Mouse (Mus musculus) gastrocnemius, adult 18-20 months (tissue): ENCODE measurements around the gene Brsk2. TPM values are rescaled to one million over a fixed set of nuclear protein-coding genes. Genes with fewer than 3 reads are reported as not detected.

ENCODE experiments used
- DNase-seq: peaks from one replicate; pipeline ENCODE4 v3.0.0; 2021; ENCODE audit warnings: low spot score
- microRNA-seq: library from miRNA; unstranded; fragments of <30 nt; microRNA quantifications from one replicate; pipeline ENCODE4 v1.2.0, GENCODE M21; 2021
- total RNA-seq, 2 experiments: library from RNA; stranded (reverse); gene quantifications; 2 replicates each; pipeline ENCODE4 v1.2.3; 2021

Brsk2 gene
- total RNA-seq, 2 experiments from 2014 or later = 0.09 to 0.19 TPM

GRCm38 (mm10) chr7:142025926-142026325, 76.4 kb downstream of the Brsk2 start:
- no peak for DNase-seq

GRCm38 (mm10) chr7:142030073-142030472, 80.5 kb downstream of the Brsk2 start:
- DNase-seq = no peak

- peak; percentile 89 for DNase-seq
Observed at GRCm38 (mm10) chr7:142034198-142034597, 84.6 kb downstream of the Brsk2 start.

- DNase-seq = no peak
Observed at GRCm38 (mm10) chr7:142035048-142035811, 85.7 kb downstream of the Brsk2 start.

GRCm38 (mm10) chr7:142037553-142038170, 88.1 kb downstream of the Brsk2 start:
- peak; percentile 58 for DNase-seq

- DNase-seq = no peak
Observed at GRCm38 (mm10) chr7:142040756-142041155, 91.2 kb downstream of the Brsk2 start.

GRCm38 (mm10) chr7:142045344-142045743, 95.8 kb downstream of the Brsk2 start:
- no peak for DNase-seq

GRCm38 (mm10) chr7:142045932-142046331, 96.4 kb downstream of the Brsk2 start:
- no peak for DNase-seq

GRCm38 (mm10) chr7:142050536-142050935, 101.0 kb downstream of the Brsk2 start:
- DNase-seq = no peak

Small RNA genes within 50 kb of the gene (microRNA-seq; reads per million reads assigned to microRNA genes)
- not detected for gene Mir3104

Other genes with a start within 250 kb of the Brsk2 start
- not detected for gene Muc5ac, start 160.8 kb upstream of the Brsk2 start, total RNA-seq
- gene Muc5b, start 110.7 kb upstream of the Brsk2 start, total RNA-seq = not detected
- 10 to 100 TPM; 30.1 to 34.3 TPM for gene Tollip, start 31.2 kb upstream of the Brsk2 start, total RNA-seq
- gene Mob2, start 111.3 kb downstream of the Brsk2 start, total RNA-seq = 10 to 100 TPM; 49.6 to 51.8 TPM
- gene Dusp8, start 146.1 kb downstream of the Brsk2 start, total RNA-seq = 10 to 100 TPM; 21.9 to 41.2 TPM
- not detected for gene Gm45618, start 171.0 kb downstream of the Brsk2 start, total RNA-seq
- gene Gm39115, start 186.3 kb downstream of the Brsk2 start, total RNA-seq = not detected
- gene Gm45337, start 194.9 kb downstream of the Brsk2 start, total RNA-seq = not detected
- gene Gm29735, start 207.4 kb downstream of the Brsk2 start, total RNA-seq = not detected
- not detected for gene Gm4553, start 216.0 kb downstream of the Brsk2 start, total RNA-seq
- not detected for gene Krtap5-2, start 226.3 kb downstream of the Brsk2 start, total RNA-seq
- gene Gm10153, start 240.6 kb downstream of the Brsk2 start, total RNA-seq = not detected